Mouse (Mus musculus) heart, embryonic 12.5 days (tissue): ENCODE results near the gene Sprr2k. TPM values are rescaled to one million over a fixed set of nuclear protein-coding genes. Genes with fewer than 3 reads are reported as not detected.
"Not testable (repeated sequence)": the region's sequence is repeated elsewhere in the genome, so short reads cannot be mapped to it uniquely, and the experiment has no call there.

ENCODE experiments used
- ATAC-seq: fragments of 200-750 bp; cut with Nextera tagmentation; 2 replicates; pipeline ENCODE4 v1.8.0; 2017; ENCODE audit warnings: moderate TSS enrichment, moderate library complexity; ENCODE audit not compliant: insufficient number of reproducible peaks, low FRiP score
- H3K27ac ChIP-seq: fragments of 300-500 bp; sonication (generic); 2 replicates; pipeline ENCODE4 v1.5.1; 2016; ENCODE audit warnings: mild to moderate bottlenecking, moderate library complexity; ENCODE audit not compliant: poor library complexity, severe bottlenecking
- H3K27me3 ChIP-seq: fragments of 300-500 bp; sonication (generic); replicated peaks from 2 replicates; pipeline ENCODE4 v1.6.1; 2016; ENCODE audit warnings: mild to moderate bottlenecking, moderate library complexity
- H3K36me3 ChIP-seq: fragments of 300-500 bp; sonication (generic); 2 replicates; pipeline ENCODE4 v1.6.1; 2016; ENCODE audit warnings: mild to moderate bottlenecking, moderate library complexity
- H3K4me1 ChIP-seq: fragments of 300-500 bp; sonication (generic); replicated peaks from 2 replicates; pipeline ENCODE4 v1.6.1; 2016; ENCODE audit warnings: mild to moderate bottlenecking
- H3K4me2 ChIP-seq: fragments of 300-500 bp; sonication (generic); 2 replicates; pipeline ENCODE4 v1.6.1; 2016; ENCODE audit warnings: mild to moderate bottlenecking, moderate library complexity
- H3K4me3 ChIP-seq: fragments of 300-500 bp; sonication (generic); 2 replicates; pipeline ENCODE4 v1.5.1; 2016; ENCODE audit warnings: mild to moderate bottlenecking
- H3K9ac ChIP-seq: fragments of 300-500 bp; sonication (generic); 2 replicates; pipeline ENCODE4 v1.6.1; 2016; ENCODE audit warnings: mild to moderate bottlenecking, moderate library complexity
- H3K9me3 ChIP-seq: fragments of 300-500 bp; sonication (generic); replicated peaks from 2 replicates; pipeline ENCODE4 v1.6.1; 2016; ENCODE audit warnings: mild to moderate bottlenecking, moderate library complexity
- WGBS: fragments of 180-500 bp; shearing (Covaris S2); methylation state at CpG from one replicate; pipeline ENCODE4 v1.1.7; 2016; 5-methylcytosine and 5-hydroxymethylcytosine counted together
- polyA plus RNA-seq: library from polyadenylated mRNA; unstranded; fragments of >200 nt; fragmentation: Nextera tagmentation; extraction: Ambion mirVana; gene quantifications from 2 replicates; pipeline ENCODE4 v1.2.1, GENCODE M21; 2016

Gene Sprr2k
- polyA plus RNA-seq, 1 experiment from 2014 or later = not detected

DNA sequence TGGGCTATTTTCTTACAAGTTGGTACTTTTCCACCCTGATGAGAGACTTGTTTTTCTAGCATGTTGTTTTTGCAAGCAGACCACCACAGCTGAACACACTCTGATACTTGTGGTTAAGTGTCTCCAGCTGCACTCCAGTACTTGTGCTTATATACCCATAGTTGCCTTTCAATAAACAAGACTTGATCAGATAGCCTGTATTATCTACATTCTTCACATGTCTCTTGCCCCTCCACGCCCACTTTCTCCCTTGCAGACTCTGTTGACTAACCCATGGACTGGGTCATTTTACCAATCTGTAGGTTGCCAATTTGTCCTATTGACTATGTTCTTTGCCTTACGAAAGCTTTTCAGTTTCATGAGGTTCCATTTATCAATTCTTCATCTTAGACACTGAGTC lies 37.7 kb downstream of the Sprr2k start:
- no peak for ATAC-seq
- no peak overlapping the region for H3K4me3 ChIP-seq
- H3K27me3 ChIP-seq = no peaks in the 10 kb centered on the region
- no peak overlapping the region for H3K27ac ChIP-seq
- no peak overlapping the region for H3K4me2 ChIP-seq
- no peak overlapping the region for H3K9ac ChIP-seq
- no peaks in the 10 kb centered on the region for H3K4me1 ChIP-seq
- 71% methylated on average over 2 of the region's 2 CpGs for WGBS
- H3K9me3 ChIP-seq = no peaks in the 10 kb centered on the region
- H3K36me3 ChIP-seq = no peaks in the 10 kb centered on the region

DNA sequence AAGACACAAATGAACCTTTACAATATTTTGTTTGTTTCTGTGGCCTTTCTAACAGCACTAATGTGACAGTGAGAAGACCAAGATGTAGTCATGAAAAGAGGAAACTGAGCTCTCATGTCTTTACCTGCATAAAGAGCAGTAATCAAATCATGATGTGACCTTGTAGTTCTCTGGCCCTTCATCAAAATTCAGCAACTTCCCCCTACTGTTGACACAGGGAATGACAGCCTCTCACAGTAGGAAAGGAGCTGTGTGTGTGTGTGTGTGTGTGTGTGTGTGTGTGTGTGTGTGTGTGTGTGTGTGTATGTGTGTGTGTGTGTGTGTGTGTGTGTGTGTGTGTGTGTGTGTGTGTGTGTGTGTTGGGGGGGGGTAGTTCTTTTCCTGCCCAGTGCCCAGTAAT lies 48.9 kb downstream of the Sprr2k start:
- H3K36me3 ChIP-seq, ATAC-seq, H3K27ac ChIP-seq, H3K9ac ChIP-seq, H3K4me3 ChIP-seq, H3K4me1 ChIP-seq, H3K4me2 ChIP-seq, H3K9me3 ChIP-seq, H3K27me3 ChIP-seq: not testable (repeated sequence)

Other genes starting within 250 kb of the Sprr2k start
- not detected in 2 replicates for gene Sprr2a1, start 216.8 kb upstream of the Sprr2k start, polyA plus RNA-seq
- 0.64 and 0.66 TPM in 2 replicates for gene Sprr2a2, start 216.7 kb upstream of the Sprr2k start, polyA plus RNA-seq
- gene Sprr2a3, start 147.2 kb upstream of the Sprr2k start, polyA plus RNA-seq = not detected in 2 replicates
- gene Sprr2b, start 116.0 kb upstream of the Sprr2k start, polyA plus RNA-seq = not detected in 2 replicates
- gene Sprr2d, start 93.4 kb upstream of the Sprr2k start, polyA plus RNA-seq = not detected in 2 replicates
- not detected in 2 replicates for gene Sprr2e, start 80.4 kb upstream of the Sprr2k start, polyA plus RNA-seq
- 0.51 TPM in 1 of 2 replicates, not detected in the other for gene Sprr2f, start 67.4 kb upstream of the Sprr2k start, polyA plus RNA-seq
- gene Sprr2h, start 46.9 kb upstream of the Sprr2k start, polyA plus RNA-seq = 0.26 TPM in 1 of 2 replicates, not detected in the other
- gene Sprr2i, start 24.6 kb upstream of the Sprr2k start, polyA plus RNA-seq = not detected in 2 replicates
- not detected in 2 replicates for gene Sprr2j-ps, start 14.5 kb upstream of the Sprr2k start, polyA plus RNA-seq
- 6.1 and 9.4 TPM in 2 replicates for gene Gm9774, start 3.2 kb upstream of the Sprr2k start, polyA plus RNA-seq
- gene Sprr1b, start 6.2 kb downstream of the Sprr2k start, polyA plus RNA-seq = not detected in 2 replicates
- not detected in 2 replicates for gene Sprr3, start 26.1 kb downstream of the Sprr2k start, polyA plus RNA-seq
- 0.24 and 0.37 TPM in 2 replicates for gene Sprr1a, start 53.3 kb downstream of the Sprr2k start, polyA plus RNA-seq
- gene Sprr4, start 67.9 kb downstream of the Sprr2k start, polyA plus RNA-seq = not detected in 2 replicates
- not detected in 2 replicates for gene 2310046K23Rik, start 101.9 kb downstream of the Sprr2k start, polyA plus RNA-seq
- not detected in 2 replicates for gene Ivl, start 141.2 kb downstream of the Sprr2k start, polyA plus RNA-seq
- gene Smcp, start 156.4 kb downstream of the Sprr2k start, polyA plus RNA-seq = not detected in 2 replicates
- gene 2210017I01Rik, start 174.9 kb downstream of the Sprr2k start, polyA plus RNA-seq = not detected in 2 replicates
- gene Lce6a, start 189.1 kb downstream of the Sprr2k start, polyA plus RNA-seq = not detected in 2 replicates
- gene Lce1a1, start 215.7 kb downstream of the Sprr2k start, polyA plus RNA-seq = not detected in 2 replicates
- gene Lce1b, start 224.3 kb downstream of the Sprr2k start, polyA plus RNA-seq = not detected in 2 replicates
- not detected in 2 replicates for gene Lce1a2, start 237.7 kb downstream of the Sprr2k start, polyA plus RNA-seq
- gene Lce1c, start 246.7 kb downstream of the Sprr2k start, polyA plus RNA-seq = not detected in 2 replicates